7 mouse cellular contexts compared by ENCODE assay signal in the genomic region with DNA sequence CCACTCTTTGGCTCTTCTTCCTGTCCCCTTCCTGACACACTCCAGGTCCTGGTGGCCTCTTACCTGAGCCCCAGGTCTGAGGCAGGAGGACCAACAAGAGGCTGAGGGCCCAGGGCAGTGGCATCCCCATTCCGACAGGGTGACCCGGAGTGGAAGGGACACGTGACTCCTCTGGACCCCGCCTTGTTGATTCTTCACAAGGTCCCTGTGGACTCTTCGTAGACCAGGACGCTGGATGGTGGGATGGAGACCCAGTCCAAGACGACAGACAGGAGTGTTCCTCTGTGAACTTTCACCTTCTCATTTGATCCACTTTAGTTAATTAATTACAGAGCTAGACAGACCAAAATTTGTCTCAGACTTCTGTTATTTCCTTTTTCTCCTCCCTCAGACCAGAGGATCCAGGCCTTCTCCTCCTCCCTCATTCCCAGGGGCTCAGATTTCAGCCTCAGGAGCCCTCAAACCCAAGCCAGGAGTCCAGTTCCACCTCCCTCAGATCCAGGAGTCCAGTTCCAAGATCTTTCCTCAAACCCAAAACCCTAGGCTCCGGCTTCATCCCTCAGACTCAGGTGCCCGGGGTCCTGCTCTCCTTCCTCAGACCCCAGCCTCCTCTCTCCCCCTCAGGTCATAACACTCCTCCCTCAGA. TPM values are rescaled to one million over a fixed set of nuclear protein-coding genes. Genes with fewer than 3 reads are reported as not detected.
DNase-seq lines count a peak whose midpoint lies in the region; ATAC-seq and TF ChIP-seq lines count a peak whose summit lies in the region.

No protein-coding gene starts in this region.

- intact Hi-C loops in heart, postnatal 25 days (cut with DNase I) = loop anchor here (2.0 kb wide), 1 partner anchor 20 kb away; no protein-coding TSS in a partner anchor

- DNase-seq in spleen, adult 2 months (ENCODE audit: low read depth in 1 of 2, low spot score in 2 of 2) = no peak
- no peak for DNase-seq in spleen, postnatal 36 days (ENCODE audit: low spot score in 2 of 2)
- peak; percentile 39 for DNase-seq in heart, postnatal 25 days (ENCODE audit: low spot score)
- DNase-seq in thymus, postnatal 25 days = no peak
- no peak for DNase-seq in adipocyte (ENCODE audit: low spot score)
- no peak for DNase-seq in left cerebral cortex, adult 11 months (ENCODE audit: low spot score)

- no peak for TF ChIP-seq CTCF in spleen, adult 2 months (IDR thresholded peaks at IDR 0.05; ENCODE audit: extremely low read depth, insufficient read depth, insufficient read length, insufficient replicate concordance)

- H3K36me3 ChIP-seq in spleen, adult 2 months (ENCODE audit: control insufficient read depth, insufficient read depth, low read length) = no peaks in the 10 kb centered on the region
- no peaks in the 10 kb centered on the region for H3K36me3 ChIP-seq in limb, embryonic 12.5 days

- H3K4me3 ChIP-seq in spleen, adult 2 months (ENCODE audit: extremely low read depth, insufficient read depth, insufficient read length) = peak overlapping the region; percentile 49; the same call in 1 of the 2 replicates
- peak overlapping the region; percentile 6; the same call in 1 of the 2 replicates for H3K4me3 ChIP-seq in limb, embryonic 12.5 days (replicated peaks)

- no peak for TF ChIP-seq POLR2A in spleen, adult 2 months (IDR thresholded peaks at IDR 0.05; ENCODE audit: low read depth, low read length)

- WGBS in spleen, adult 2 months = 77% methylated on average over 9 of the region's 9 CpGs
- WGBS in limb, embryonic 12.5 days = 68% methylated on average over 9 of the region's 9 CpGs

- no peaks in the 10 kb centered on the region for H3K27me3 ChIP-seq in spleen, adult 2 months (ENCODE audit: control insufficient read depth, insufficient read depth, low read length)
- no peaks in the 10 kb centered on the region for H3K27me3 ChIP-seq in limb, embryonic 12.5 days

- H3K9me3 ChIP-seq in limb, embryonic 12.5 days = no peaks in the 10 kb centered on the region

- H3K4me1 ChIP-seq in spleen, adult 2 months (ENCODE audit: control insufficient read depth, insufficient read depth, insufficient read length) = peaks cover 5% of the 10 kb centered on the region
- peaks cover 17% of the 10 kb centered on the region for H3K4me1 ChIP-seq in limb, embryonic 12.5 days (replicated peaks)

- H3K4me2 ChIP-seq in limb, embryonic 12.5 days = peak overlapping the region; percentile 44

- peak overlapping the region; percentile 73 for H3K27ac ChIP-seq in spleen, adult 2 months (ENCODE audit: insufficient read depth, low read length)
- peak overlapping the region; percentile 89 for H3K27ac ChIP-seq in limb, embryonic 12.5 days

- no peak for ATAC-seq in limb, embryonic 12.5 days (ENCODE audit: insufficient number of reproducible peaks, insufficient read depth, low FRiP score, low TSS enrichment, low read depth)

- H3K9ac ChIP-seq in limb, embryonic 12.5 days (replicated peaks) = peak overlapping the region; percentile 50; the same call in 1 of the 2 replicates

RNA-seq across cellular contexts. Expression of a gene that starts 0.6 kb away (rescaled TPM):
- polyA plus RNA-seq in spleen, adult 2 months (2012; rRNA removed) = 64.4 and 75.4 TPM in 2 replicates
- 10 to 100 TPM; 66.1 to 71.7 TPM for total RNA-seq in heart, postnatal 25 days (2021)
- 12.3 and 13.4 TPM in 2 replicates for polyA plus RNA-seq in limb, embryonic 12.5 days (2016; fragmentation: Nextera tagmentation; extraction: Ambion mirVana)

RNA-seq across cellular contexts. Expression of a gene that starts 11.0 kb away (rescaled TPM):
- polyA plus RNA-seq in spleen, adult 2 months (2012; rRNA removed) = 96.5 and 100 TPM in 2 replicates
- total RNA-seq in heart, postnatal 25 days (2021) = 10 to 100 TPM; 28.1 to 32.4 TPM
- 261 and 271 TPM in 2 replicates for polyA plus RNA-seq in limb, embryonic 12.5 days (2016; fragmentation: Nextera tagmentation; extraction: Ambion mirVana)

RNA-seq across cellular contexts. Expression of a gene that starts 21.2 kb away (rescaled TPM):
- 273 and 325 TPM in 2 replicates for polyA plus RNA-seq in spleen, adult 2 months (2012; rRNA removed)
- total RNA-seq in heart, postnatal 25 days (2021) = 100 to 1,000 TPM; 517 to 569 TPM
- polyA plus RNA-seq in limb, embryonic 12.5 days (2016; fragmentation: Nextera tagmentation; extraction: Ambion mirVana) = 1,572 and 1,576 TPM in 2 replicates

RNA-seq across cellular contexts. Expression of a gene that starts 25.5 kb away (rescaled TPM):
- polyA plus RNA-seq in spleen, adult 2 months (2012; rRNA removed) = 1,860 and 2,797 TPM in 2 replicates
- 100 to 1,000 TPM; 613 to 620 TPM for total RNA-seq in heart, postnatal 25 days (2021)
- 1,352 and 1,447 TPM in 2 replicates for polyA plus RNA-seq in limb, embryonic 12.5 days (2016; fragmentation: Nextera tagmentation; extraction: Ambion mirVana)

RNA-seq across cellular contexts. Expression of a gene that starts 33.0 kb away (rescaled TPM):
- polyA plus RNA-seq in spleen, adult 2 months (2012; rRNA removed) = 0.28 and 0.70 TPM in 2 replicates
- not detected for total RNA-seq in heart, postnatal 25 days (2021)
- 0.32 TPM in 1 of 2 replicates, not detected in the other for polyA plus RNA-seq in limb, embryonic 12.5 days (2016; fragmentation: Nextera tagmentation; extraction: Ambion mirVana)
